Mouse (Mus musculus) kidney, embryonic 16.5 days (tissue): Measurements from ENCODE around the gene Rsl1d1. TPM values are rescaled to one million over a fixed set of nuclear protein-coding genes. Genes with fewer than 3 reads are reported as not detected.

Experiments used
- ATAC-seq: fragments of 200-750 bp; cut with Nextera tagmentation; 2 replicates; pipeline ENCODE4 v1.8.0; 2017; ENCODE audit warnings: moderate TSS enrichment; ENCODE audit not compliant: low FRiP score, low TSS enrichment
- H3K27ac ChIP-seq: fragments of 300-500 bp; sonication (generic); 2 replicates; pipeline ENCODE4 v1.5.1; 2014; ENCODE audit warnings: low read length
- H3K27me3 ChIP-seq: fragments of 300-500 bp; sonication (generic); 2 replicates; pipeline ENCODE4 v1.6.1; 2014; ENCODE audit warnings: low read length, control low read depth, mixed read lengths; ENCODE audit not compliant: insufficient read depth
- H3K36me3 ChIP-seq: fragments of 300-500 bp; sonication (generic); 2 replicates; pipeline ENCODE4 v1.6.1; 2014; ENCODE audit warnings: low read length, control low read depth, mixed read lengths; ENCODE audit not compliant: insufficient read depth
- H3K4me1 ChIP-seq: fragments of 300-500 bp; sonication (generic); 2 replicates; pipeline ENCODE4 v1.6.1; 2014; ENCODE audit warnings: low read length, control low read depth, mixed read lengths; ENCODE audit not compliant: insufficient read depth
- H3K4me2 ChIP-seq: fragments of 300-500 bp; sonication (generic); replicated peaks from 2 replicates; pipeline ENCODE4 v1.6.1; 2014; ENCODE audit warnings: low read depth, low read length
- H3K4me3 ChIP-seq: fragments of 300-500 bp; sonication (generic); 2 replicates; pipeline ENCODE4 v1.5.1; 2014; ENCODE audit warnings: mild to moderate bottlenecking, low read length
- H3K9ac ChIP-seq: fragments of 300-500 bp; sonication (generic); replicated peaks from 2 replicates; pipeline ENCODE4 v1.6.1; 2014; ENCODE audit warnings: low read length
- H3K9me3 ChIP-seq: fragments of 300-500 bp; sonication (generic); 2 replicates; pipeline ENCODE4 v1.6.1; 2016; ENCODE audit warnings: low read length, control low read depth
- WGBS: fragments of 180-500 bp; shearing (Covaris S2); extraction: QIAGEN DNeasy Blood & Tissue Kit; methylation state at CpG from one replicate; pipeline ENCODE4 v1.1.7; 2014; 5-methylcytosine and 5-hydroxymethylcytosine counted together
- polyA plus RNA-seq: library from polyadenylated mRNA; unstranded; fragments of >200 nt; fragmentation: Nextera tagmentation; extraction: Ambion mirVana; gene quantifications from 2 replicates; pipeline ENCODE4 v1.2.1, GENCODE M21; 2015

Gene Rsl1d1
- polyA plus RNA-seq, 1 experiment from 2014 or later: 182 TPM

GRCm38 (mm10) chr16:11197052-11197451 lies 6.1 kb downstream of the Rsl1d1 start:
- Histone ChIP-seq H3K4me1 (peaks cover 8% of the 10 kb centered on the region), H3K27ac (no peak overlapping the region), H3K27me3 (no peaks in the 10 kb centered on the region), H3K4me2 (no peak overlapping the region), H3K36me3 (peaks cover 85% of the 10 kb centered on the region), H3K9me3 (no peaks in the 10 kb centered on the region), H3K4me3 (no peak overlapping the region), H3K9ac (no peak overlapping the region)
- WGBS: 79% methylated on average over 4 of the region's 4 CpGs
- ATAC-seq: no peak

GRCm38 (mm10) chr16:11193231-11193630 lies 9.9 kb downstream of the Rsl1d1 start:
- Histone ChIP-seq H3K27me3 (no peaks in the 10 kb centered on the region), H3K9me3 (no peaks in the 10 kb centered on the region), H3K4me1 (no peaks in the 10 kb centered on the region), H3K36me3 (peaks cover 55% of the 10 kb centered on the region), H3K9ac (no peak overlapping the region), H3K4me2 (no peak overlapping the region), H3K4me3 (no peak overlapping the region), H3K27ac (no peak overlapping the region)
- ATAC-seq: no peak
- 96% methylated on average over 2 of the region's 2 CpGs for WGBS

- H3K36me3 ChIP-seq: peaks cover 28% of the 10 kb centered on the region
- ATAC-seq: no peak
- no peak overlapping the region for H3K27ac ChIP-seq
- H3K27me3 ChIP-seq: no peaks in the 10 kb centered on the region
- 84% methylated on average over 7 of the region's 7 CpGs for WGBS
- H3K9ac ChIP-seq: no peak overlapping the region
- no peak overlapping the region for H3K4me2 ChIP-seq
- no peak overlapping the region for H3K4me3 ChIP-seq
- no peaks in the 10 kb centered on the region for H3K9me3 ChIP-seq
- H3K4me1 ChIP-seq: no peaks in the 10 kb centered on the region
Observed at GRCm38 (mm10) chr16:11190150-11190549, 13.0 kb downstream of the Rsl1d1 start.

- H3K27me3 ChIP-seq: no peaks in the 10 kb centered on the region
- no peak for ATAC-seq
- no peaks in the 10 kb centered on the region for H3K36me3 ChIP-seq
- WGBS: 72% methylated on average over 2 of the region's 2 CpGs
- no peak overlapping the region for H3K27ac ChIP-seq
- H3K4me2 ChIP-seq: no peak overlapping the region
- H3K4me1 ChIP-seq: peaks cover 12% of the 10 kb centered on the region
- no peak overlapping the region for H3K4me3 ChIP-seq
- H3K9ac ChIP-seq: no peak overlapping the region
- peaks cover 5% of the 10 kb centered on the region; the same call in 1 of the 2 replicates for H3K9me3 ChIP-seq
Observed at GRCm38 (mm10) chr16:11177404-11177803, 25.7 kb downstream of the Rsl1d1 start.

- 3% methylated on average over 4 of the region's 4 CpGs for whole genome bisulfite sequencing
- no peak for ATAC-seq
- no peaks in the 10 kb centered on the region for H3K27me3 ChIP-seq
- H3K4me2 ChIP-seq: peak overlapping the region; percentile 81
- H3K36me3 ChIP-seq: no peaks in the 10 kb centered on the region
- H3K27ac ChIP-seq: no peak overlapping the region
- H3K9me3 ChIP-seq: peaks cover 5% of the 10 kb centered on the region; the same call in 1 of the 2 replicates
- H3K9ac ChIP-seq: peak overlapping the region; percentile 93
- peak overlapping the region; percentile 93 for H3K4me3 ChIP-seq
- peaks cover 13% of the 10 kb centered on the region for H3K4me1 ChIP-seq
Observed at GRCm38 (mm10) chr16:11176884-11177244, 26.3 kb downstream of the Rsl1d1 start.

- under 1% methylated on average over 55 of the region's 57 CpGs for WGBS
- no peaks in the 10 kb centered on the region for H3K36me3 ChIP-seq
- peak within 1 kb of the TSS; percentile 93 for H3K4me3 ChIP-seq
- H3K4me1 ChIP-seq: peaks cover 16% of the 10 kb centered on the region
- H3K4me2 ChIP-seq: peak within 1 kb of the TSS; percentile 81
- H3K27ac ChIP-seq: peak within 1 kb of the TSS; percentile 90
- H3K9ac ChIP-seq: peak within 1 kb of the TSS; percentile 93
- ATAC-seq: peak; percentile 97
- H3K27me3 ChIP-seq: no peaks in the 10 kb centered on the region
- H3K9me3 ChIP-seq: peaks cover 5% of the 10 kb centered on the region; the same call in 1 of the 2 replicates
Observed at GRCm38 (mm10) chr16:11176208-11176883, 26.8 kb downstream of the Rsl1d1 start, which contains the start of gene Zc3h7a. Gene Zc3h7a (minus strand): TSS chr16:11176393.

- Histone ChIP-seq H3K4me3 (peak overlapping the region; percentile 93), H3K36me3 (no peaks in the 10 kb centered on the region), H3K27me3 (no peaks in the 10 kb centered on the region), H3K9me3 (peaks cover 5% of the 10 kb centered on the region; the same call in 1 of the 2 replicates), H3K4me2 (peak overlapping the region; percentile 81), H3K27ac (peak overlapping the region; percentile 90), H3K4me1 (peaks cover 16% of the 10 kb centered on the region), H3K9ac (peak overlapping the region; percentile 93)
- WGBS: under 1% methylated on average over 65 of the region's 72 CpGs
- ATAC-seq: peak; percentile 66
Observed at GRCm38 (mm10) chr16:11175489-11176207, 27.5 kb downstream of the Rsl1d1 start.

- Histone ChIP-seq H3K9me3 (peaks cover 5% of the 10 kb centered on the region; the same call in 1 of the 2 replicates), H3K4me3 (peak overlapping the region; percentile 93), H3K9ac (peak overlapping the region; percentile 93), H3K36me3 (no peaks in the 10 kb centered on the region), H3K27me3 (no peaks in the 10 kb centered on the region), H3K4me2 (peak overlapping the region; percentile 81), H3K27ac (peak overlapping the region; percentile 90), H3K4me1 (peaks cover 16% of the 10 kb centered on the region)
- ATAC-seq: no peak
- 2% methylated on average over 9 of the region's 9 CpGs for WGBS
Observed at GRCm38 (mm10) chr16:11175100-11175488, 28.0 kb downstream of the Rsl1d1 start.

GRCm38 (mm10) chr16:11174671-11175081 lies 28.5 kb downstream of the Rsl1d1 start:
- peaks cover 16% of the 10 kb centered on the region for H3K4me1 ChIP-seq
- ATAC-seq: no peak
- peak overlapping the region; percentile 81 for H3K4me2 ChIP-seq
- peak overlapping the region; percentile 90; the same call in 1 of the 2 replicates for H3K27ac ChIP-seq
- H3K36me3 ChIP-seq: no peaks in the 10 kb centered on the region
- peak overlapping the region; percentile 93 for H3K4me3 ChIP-seq
- H3K9ac ChIP-seq: peak overlapping the region; percentile 93
- H3K9me3 ChIP-seq: peaks cover 5% of the 10 kb centered on the region; the same call in 1 of the 2 replicates
- no peaks in the 10 kb centered on the region for H3K27me3 ChIP-seq
- WGBS: 1% methylated on average over 10 of the region's 10 CpGs

GRCm38 (mm10) chr16:11171679-11172078 lies 31.5 kb downstream of the Rsl1d1 start:
- Histone ChIP-seq H3K4me2 (no peak overlapping the region), H3K4me3 (no peak overlapping the region), H3K27me3 (no peaks in the 10 kb centered on the region), H3K36me3 (no peaks in the 10 kb centered on the region), H3K27ac (no peak overlapping the region), H3K9me3 (no peaks in the 10 kb centered on the region), H3K4me1 (peaks cover 11% of the 10 kb centered on the region), H3K9ac (no peak overlapping the region)
- ATAC-seq: no peak
- 91% methylated on average over 6 of the region's 6 CpGs for WGBS
